Mouse (Mus musculus) megakaryocyte, embryonic 14.5 days (primary cell): ENCODE results near the gene Bag3.

Source experiments
- FLI1 ChIP-seq: IDR thresholded peaks from 2 replicates; pipeline ENCODE4 v1.6.1; 2012; ENCODE audit warnings: low read length, inconsistent platforms, mixed read lengths
- GATA1 ChIP-seq: IDR thresholded peaks from 3 replicates; pipeline ENCODE4 v1.6.1; 2012; ENCODE audit warnings: mixed read lengths, low read length, inconsistent platforms, borderline replicate concordance

DNA sequence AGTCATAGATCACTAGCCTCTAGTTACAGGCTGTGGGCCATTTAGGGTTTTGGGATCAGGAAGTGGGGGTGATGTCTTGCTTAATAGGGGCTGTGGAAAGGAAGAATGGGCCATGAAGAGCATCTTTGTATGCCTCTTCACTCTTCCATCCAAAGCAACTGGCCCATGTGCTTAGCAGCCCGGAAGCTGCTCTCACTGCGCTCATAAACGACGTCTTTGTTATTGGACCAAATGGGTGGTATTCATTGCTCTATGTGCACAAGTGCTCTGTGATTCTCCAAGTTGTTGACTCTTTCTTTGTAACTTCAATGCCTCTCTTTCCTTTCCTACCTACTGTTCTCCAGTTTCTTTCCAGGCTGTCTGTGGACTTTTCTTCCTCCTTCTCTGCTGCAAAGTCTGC lies 48.6 kb downstream of the Bag3 start:
- no peak for TF ChIP-seq GATA1
- no peak for TF ChIP-seq FLI1
